Mouse (Mus musculus) stomach, postnatal 0 days (tissue): ENCODE measurements around the gene Serinc2.

Experiments used
- CTCF ChIP-seq: IDR thresholded peaks from 2 replicates; pipeline ENCODE4 v1.5.1; 2016; ENCODE audit warnings: antibody characterized with exemption, low read depth, mild to moderate bottlenecking, moderate library complexity
- EP300 ChIP-seq: optimal IDR thresholded peaks from 2 replicates; pipeline ENCODE3; 2016; ENCODE audit warnings: antibody characterized with exemption

DNA sequence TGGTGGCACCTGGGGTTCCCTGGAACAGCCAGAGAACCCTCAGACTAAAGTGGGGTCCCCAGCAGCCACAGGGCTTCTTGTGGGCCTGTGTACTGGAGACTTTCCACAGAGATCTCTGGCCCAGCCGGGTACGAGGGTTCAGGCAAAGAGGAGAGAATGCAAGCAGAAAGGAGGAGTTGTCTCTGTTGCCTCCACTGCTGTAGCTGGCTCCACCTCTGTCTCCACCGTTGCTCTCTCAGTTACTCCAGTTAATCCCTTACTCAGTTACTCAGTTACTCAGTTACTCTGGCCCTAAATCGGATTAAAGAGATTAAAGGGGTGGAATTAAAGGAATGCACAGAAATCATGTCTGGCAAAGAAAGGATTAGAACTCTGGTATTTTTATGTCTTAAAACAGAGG lies 56.8 kb downstream of the Serinc2 start, which contains the start of gene Gm853:
- TF ChIP-seq EP300 (no peak), CTCF (no peak)
